ENCODE assay signal across 8 mouse cellular contexts in genomic region chr19:23273355-23274053, GRCm38 (mm10). TPM values are rescaled to one million over a fixed set of nuclear protein-coding genes. Genes with fewer than 3 reads are reported as not detected.
DNase-seq lines count a peak whose midpoint lies in the region; ATAC-seq and TF ChIP-seq lines count a peak whose summit lies in the region.

TSS of gene Smc5 (minus strand) at chr19:23273897.

- intact Hi-C loops in left cerebral cortex, postnatal 36 days (cut with DNase I): no loop called here

- under 1% methylated on average over 69 of the region's 69 CpGs for WGBS in intestine, postnatal 0 days
- 0% methylated on average over 69 of the region's 69 CpGs for WGBS in midbrain, embryonic 10.5 days

- peak; percentile 96 for ATAC-seq in intestine, postnatal 0 days

- H3K9ac ChIP-seq in intestine, postnatal 0 days (ENCODE audit: low read depth, low read length): peak within 1 kb of the TSS; percentile 89

- H3K4me1 ChIP-seq in intestine, postnatal 0 days (replicated peaks; ENCODE audit: control insufficient read depth, insufficient read depth, low read length): no peaks in the 10 kb centered on the region
- peaks cover 20% of the 10 kb centered on the region for H3K4me1 ChIP-seq in midbrain, embryonic 10.5 days

- no peak within 1 kb of the TSS for H3K27ac ChIP-seq in intestine, postnatal 0 days (ENCODE audit: low read depth, low read length)
- peak within 1 kb of the TSS; percentile 94 for H3K27ac ChIP-seq in midbrain, embryonic 10.5 days (replicated peaks)

- H3K36me3 ChIP-seq in intestine, postnatal 0 days (ENCODE audit: control insufficient read depth, insufficient read depth): 0 out of 2 replicates have a peak, but pooled peaks cover 5% of the 10 kb centered on the region
- H3K36me3 ChIP-seq in midbrain, embryonic 10.5 days: peaks cover 18% of the 10 kb centered on the region

- H3K9me3 ChIP-seq in intestine, postnatal 0 days (ENCODE audit: control insufficient read depth): no peaks in the 10 kb centered on the region
- no peaks in the 10 kb centered on the region for H3K9me3 ChIP-seq in midbrain, embryonic 10.5 days (replicated peaks)

- H3K4me3 ChIP-seq in intestine, postnatal 0 days (ENCODE audit: low read depth, low read length): peak within 1 kb of the TSS; percentile 93
- peak within 1 kb of the TSS; percentile 94 for H3K4me3 ChIP-seq in midbrain, embryonic 10.5 days

- peak within 1 kb of the TSS; percentile 86 for H3K4me2 ChIP-seq in intestine, postnatal 0 days (replicated peaks; ENCODE audit: low read depth)

- DNase-seq in adrenal gland, postnatal 10 days: peak; percentile 98
- peak; percentile 94 for DNase-seq in embryo, embryonic 9.5 days (ENCODE audit: extremely low spot score)
- peak; percentile 92 to 93 for DNase-seq in gastrocnemius, postnatal 4 days (ENCODE audit: low spot score in 2 of 2)
- peak; percentile 87 to 90 for DNase-seq in left cerebral cortex, postnatal 36 days (ENCODE audit: low spot score in 2 of 2)
- peak; percentile 90 for DNase-seq in midbrain, embryonic 10.5 days (ENCODE audit: low spot score)
- peak; percentile 69 to 75 for DNase-seq in right cerebral cortex, postnatal 36 days (ENCODE audit: low spot score in 2 of 2)
- DNase-seq in urinary bladder, postnatal 4 days (ENCODE audit: low spot score in 2 of 2): peak; percentile 87 to 93

- TF ChIP-seq CTCF in intestine, postnatal 0 days (IDR thresholded peaks at IDR 0.05; ENCODE audit: low read depth): no peak

- no peaks in the 10 kb centered on the region for H3K27me3 ChIP-seq in intestine, postnatal 0 days (replicated peaks; ENCODE audit: control insufficient read depth, insufficient read depth, low read length)
- no peaks in the 10 kb centered on the region for H3K27me3 ChIP-seq in midbrain, embryonic 10.5 days (ENCODE audit: low read depth, poor library complexity, severe bottlenecking)

RNA-seq across cellular contexts. Expression of gene Smc5, which starts in this region (rescaled TPM):
- total RNA-seq in adrenal gland, postnatal 10 days (2021): 10 to 100 TPM; 27.0 to 39.8 TPM
- 10 to 100 TPM; 34.8 to 44.4 TPM for total RNA-seq in gastrocnemius, postnatal 4 days (2021)
- polyA plus RNA-seq in intestine, postnatal 0 days (2015; fragmentation: Nextera tagmentation; extraction: Ambion mirVana): 6.5 and 7.9 TPM in 2 replicates
- total RNA-seq in left cerebral cortex, postnatal 36 days (2021): 10 to 100 TPM; 23.0 to 45.1 TPM
- 46.3 and 46.6 TPM in 2 replicates for polyA plus RNA-seq in midbrain, embryonic 10.5 days (2016; fragmentation: Nextera tagmentation; extraction: Ambion mirVana)
